Mouse (Mus musculus) hindbrain, embryonic 15.5 days (tissue): ENCODE measurements around the gene Cpn1. TPM values are rescaled to one million over a fixed set of nuclear protein-coding genes. Genes with fewer than 3 reads are reported as not detected.

Experiments used
- ATAC-seq: fragments of 200-750 bp; cut with Nextera tagmentation; 2 replicates; pipeline ENCODE4 v1.8.0; 2017; ENCODE audit warnings: low read depth, moderate number of reproducible peaks, moderate TSS enrichment; ENCODE audit not compliant: low FRiP score
- H3K27ac ChIP-seq: fragments of 300-500 bp; sonication (generic); replicated peaks from 2 replicates; pipeline ENCODE4 v1.5.1; 2015; ENCODE audit warnings: mild to moderate bottlenecking, inconsistent platforms
- H3K27me3 ChIP-seq: fragments of 300-500 bp; sonication (generic); 2 replicates; pipeline ENCODE4 v1.6.1; 2015; ENCODE audit warnings: control low read depth, inconsistent platforms
- H3K36me3 ChIP-seq: fragments of 300-500 bp; sonication (generic); 2 replicates; pipeline ENCODE4 v1.6.1; 2015; ENCODE audit warnings: control low read depth, inconsistent platforms
- H3K4me1 ChIP-seq: fragments of 300-500 bp; sonication (generic); replicated peaks from 2 replicates; pipeline ENCODE4 v1.6.1; 2015; ENCODE audit warnings: control low read depth, inconsistent platforms
- H3K4me2 ChIP-seq: fragments of 300-500 bp; sonication (generic); 2 replicates; pipeline ENCODE4 v1.6.1; 2015; ENCODE audit warnings: moderate library complexity, mild to moderate bottlenecking, inconsistent platforms
- H3K4me3 ChIP-seq: fragments of 300-500 bp; sonication (generic); 2 replicates; pipeline ENCODE4 v1.5.1; 2015; ENCODE audit warnings: mild to moderate bottlenecking, inconsistent platforms
- H3K9ac ChIP-seq: fragments of 300-500 bp; sonication (generic); 2 replicates; pipeline ENCODE4 v1.6.1; 2015; ENCODE audit warnings: inconsistent platforms
- H3K9me3 ChIP-seq: fragments of 300-500 bp; sonication (generic); 2 replicates; pipeline ENCODE4 v1.6.1; 2016; ENCODE audit warnings: control low read depth, inconsistent platforms
- WGBS: fragments of 180-500 bp; shearing (Covaris S2); methylation state at CpG from one replicate; pipeline ENCODE4 v1.1.7; 2015; 5-methylcytosine and 5-hydroxymethylcytosine counted together
- polyA plus RNA-seq: library from polyadenylated mRNA; unstranded; fragments of >200 nt; fragmentation: Nextera tagmentation; extraction: Ambion mirVana; gene quantifications from 2 replicates; pipeline ENCODE4 v1.2.1, GENCODE M21; 2015

The Cpn1 gene
- polyA plus RNA-seq, 1 experiment from 2014 or later, result 0.26 TPM

- H3K4me3 ChIP-seq, result no peak overlapping the region
- no peak overlapping the region for H3K27ac ChIP-seq
- no peaks in the 10 kb centered on the region for H3K36me3 ChIP-seq
- no peak overlapping the region for H3K9ac ChIP-seq
- ATAC-seq, result no peak
- 60% methylated on average over 12 of the region's 12 CpGs for WGBS
- no peaks in the 10 kb centered on the region for H3K4me1 ChIP-seq
- no peak overlapping the region for H3K4me2 ChIP-seq
- H3K9me3 ChIP-seq, result no peaks in the 10 kb centered on the region
- H3K27me3 ChIP-seq, result no peaks in the 10 kb centered on the region
Observed at GRCm38 (mm10) chr19:44007186-44007585, 20.8 kb upstream of the Cpn1 start.

GRCm38 (mm10) chr19:44005025-44005424 is 18.7 kb upstream of the Cpn1 start:
- no peak for ATAC-seq
- Histone ChIP-seq H3K4me3 (no peak overlapping the region), H3K4me1 (no peaks in the 10 kb centered on the region), H3K9me3 (no peaks in the 10 kb centered on the region), H3K4me2 (no peak overlapping the region), H3K9ac (no peak overlapping the region), H3K27ac (no peak overlapping the region), H3K36me3 (no peaks in the 10 kb centered on the region), H3K27me3 (no peaks in the 10 kb centered on the region)
- WGBS, result 83% methylated on average over 4 of the region's 4 CpGs

- ATAC-seq, result no peak
- no peak overlapping the region for H3K4me2 ChIP-seq
- WGBS, result 88% methylated on average over 2 of the region's 2 CpGs
Observed at GRCm38 (mm10) chr19:44004261-44004660, 17.9 kb upstream of the Cpn1 start.

GRCm38 (mm10) chr19:44000720-44001119 is 14.4 kb upstream of the Cpn1 start:
- H3K9me3 ChIP-seq, result no peaks in the 10 kb centered on the region
- H3K36me3 ChIP-seq, result no peaks in the 10 kb centered on the region
- no peak for ATAC-seq
- no peak overlapping the region for H3K9ac ChIP-seq
- H3K27me3 ChIP-seq, result no peaks in the 10 kb centered on the region
- 73% methylated on average over 5 of the region's 5 CpGs for WGBS
- no peak overlapping the region for H3K27ac ChIP-seq
- H3K4me3 ChIP-seq, result no peak overlapping the region
- no peaks in the 10 kb centered on the region for H3K4me1 ChIP-seq
- H3K4me2 ChIP-seq, result no peak overlapping the region

More at GRCm38 (mm10) chr19:44004261-44004660, 17.9 kb upstream of the Cpn1 start:
- H3K4me1 ChIP-seq, result no peaks in the 10 kb centered on the region
- no peaks in the 10 kb centered on the region for H3K36me3 ChIP-seq
- no peak overlapping the region for H3K9ac ChIP-seq
- H3K9me3 ChIP-seq, result no peaks in the 10 kb centered on the region
- H3K4me3 ChIP-seq, result no peak overlapping the region
- H3K27me3 ChIP-seq, result no peaks in the 10 kb centered on the region
- no peak overlapping the region for H3K27ac ChIP-seq

GRCm38 (mm10) chr19:44000061-44000460 is 13.7 kb upstream of the Cpn1 start:
- H3K27me3 ChIP-seq, result no peaks in the 10 kb centered on the region
- no peak for ATAC-seq
- WGBS, result 97% methylated on average over 1 of the region's 1 CpGs
- no peak overlapping the region for H3K9ac ChIP-seq
- H3K4me3 ChIP-seq, result no peak overlapping the region
- no peaks in the 10 kb centered on the region for H3K9me3 ChIP-seq
- no peaks in the 10 kb centered on the region for H3K4me1 ChIP-seq
- no peaks in the 10 kb centered on the region for H3K36me3 ChIP-seq
- H3K27ac ChIP-seq, result no peak overlapping the region
- H3K4me2 ChIP-seq, result no peak overlapping the region

GRCm38 (mm10) chr19:43998802-43999527 is 12.6 kb upstream of the Cpn1 start:
- no peaks in the 10 kb centered on the region for H3K9me3 ChIP-seq
- H3K27me3 ChIP-seq, result no peaks in the 10 kb centered on the region
- no peak overlapping the region for H3K4me3 ChIP-seq
- H3K27ac ChIP-seq, result no peak overlapping the region
- H3K4me2 ChIP-seq, result no peak overlapping the region
- H3K9ac ChIP-seq, result no peak overlapping the region
- H3K4me1 ChIP-seq, result no peaks in the 10 kb centered on the region
- H3K36me3 ChIP-seq, result no peaks in the 10 kb centered on the region
- WGBS, result 93% methylated on average over 11 of the region's 11 CpGs
- ATAC-seq, result no peak

GRCm38 (mm10) chr19:43998101-43998500 is 11.7 kb upstream of the Cpn1 start:
- no peaks in the 10 kb centered on the region for H3K9me3 ChIP-seq
- ATAC-seq, result no peak
- H3K27ac ChIP-seq, result no peak overlapping the region
- no peak overlapping the region for H3K4me2 ChIP-seq
- H3K4me1 ChIP-seq, result no peaks in the 10 kb centered on the region
- no peak overlapping the region for H3K9ac ChIP-seq
- H3K4me3 ChIP-seq, result no peak overlapping the region
- H3K27me3 ChIP-seq, result no peaks in the 10 kb centered on the region
- 85% methylated on average over 10 of the region's 10 CpGs for WGBS
- no peaks in the 10 kb centered on the region for H3K36me3 ChIP-seq

GRCm38 (mm10) chr19:43995427-43995826 is 9.1 kb upstream of the Cpn1 start:
- H3K9me3 ChIP-seq, result no peaks in the 10 kb centered on the region
- no peaks in the 10 kb centered on the region for H3K4me1 ChIP-seq
- no peaks in the 10 kb centered on the region for H3K27me3 ChIP-seq
- WGBS, result 88% methylated on average over 7 of the region's 7 CpGs
- H3K4me3 ChIP-seq, result no peak overlapping the region
- ATAC-seq, result no peak
- H3K4me2 ChIP-seq, result no peak overlapping the region
- H3K9ac ChIP-seq, result no peak overlapping the region
- no peaks in the 10 kb centered on the region for H3K36me3 ChIP-seq
- H3K27ac ChIP-seq, result no peak overlapping the region

- Histone ChIP-seq H3K9ac (no peak overlapping the region), H3K4me3 (no peak overlapping the region)
Observed at GRCm38 (mm10) chr19:43992464-43992863, 6.1 kb upstream of the Cpn1 start.

GRCm38 (mm10) chr19:43990362-43990761 is 4.0 kb upstream of the Cpn1 start:
- no peak overlapping the region for H3K9ac ChIP-seq

More at GRCm38 (mm10) chr19:43992464-43992863, 6.1 kb upstream of the Cpn1 start:
- Histone ChIP-seq H3K36me3 (no peaks in the 10 kb centered on the region), H3K4me1 (no peaks in the 10 kb centered on the region), H3K4me2 (no peak overlapping the region), H3K27ac (no peak overlapping the region), H3K27me3 (no peaks in the 10 kb centered on the region), H3K9me3 (no peaks in the 10 kb centered on the region)
- no peak for ATAC-seq
- 74% methylated on average over 4 of the region's 4 CpGs for WGBS

GRCm38 (mm10) chr19:43981992-43982391 is 4.4 kb downstream of the Cpn1 start:
- WGBS, result 94% methylated on average over 5 of the region's 5 CpGs
- Histone ChIP-seq H3K27me3 (0 out of 2 replicates have a peak, but pooled peaks cover 4% of the 10 kb centered on the region), H3K4me1 (peaks cover 9% of the 10 kb centered on the region), H3K36me3 (no peaks in the 10 kb centered on the region), H3K4me3 (no peak overlapping the region), H3K9ac (no peak overlapping the region), H3K9me3 (no peaks in the 10 kb centered on the region), H3K4me2 (no peak overlapping the region), H3K27ac (no peak overlapping the region)
- no peak for ATAC-seq

More at GRCm38 (mm10) chr19:43990362-43990761, 4.0 kb upstream of the Cpn1 start:
- no peak for ATAC-seq
- Histone ChIP-seq H3K27ac (no peak overlapping the region), H3K27me3 (no peaks in the 10 kb centered on the region), H3K9me3 (no peaks in the 10 kb centered on the region), H3K4me3 (no peak overlapping the region), H3K4me1 (peaks cover 9% of the 10 kb centered on the region), H3K4me2 (no peak overlapping the region), H3K36me3 (no peaks in the 10 kb centered on the region)
- WGBS, result 84% methylated on average over 8 of the region's 8 CpGs

GRCm38 (mm10) chr19:43980711-43981110 is 5.6 kb downstream of the Cpn1 start:
- no peak overlapping the region for H3K27ac ChIP-seq
- WGBS, result 96% methylated on average over 17 of the region's 17 CpGs
- ATAC-seq, result no peak

GRCm38 (mm10) chr19:43977799-43978198 is 8.6 kb downstream of the Cpn1 start:
- H3K27ac ChIP-seq, result no peak overlapping the region
- H3K9ac ChIP-seq, result no peak overlapping the region
- ATAC-seq, result no peak
- H3K9me3 ChIP-seq, result no peaks in the 10 kb centered on the region
- H3K36me3 ChIP-seq, result no peaks in the 10 kb centered on the region
- no peak overlapping the region for H3K4me3 ChIP-seq
- H3K27me3 ChIP-seq, result no peaks in the 10 kb centered on the region
- WGBS, result 85% methylated on average over 3 of the region's 3 CpGs
- no peaks in the 10 kb centered on the region for H3K4me1 ChIP-seq
- H3K4me2 ChIP-seq, result no peak overlapping the region

More at GRCm38 (mm10) chr19:43980711-43981110, 5.6 kb downstream of the Cpn1 start:
- Histone ChIP-seq H3K4me2 (no peak overlapping the region), H3K4me1 (peaks cover under 1% of the 10 kb centered on the region; the same call in 1 of the 2 replicates), H3K36me3 (no peaks in the 10 kb centered on the region), H3K4me3 (no peak overlapping the region), H3K9me3 (no peaks in the 10 kb centered on the region), H3K27me3 (0 out of 2 replicates have a peak, but pooled peaks cover 4% of the 10 kb centered on the region), H3K9ac (no peak overlapping the region)
